Mouse (Mus musculus) pancreas, adult 10 weeks (tissue): ENCODE data around the gene Kpna2. TPM values are rescaled to one million over a fixed set of nuclear protein-coding genes. Genes with fewer than 3 reads are reported as not detected.

Source experiments
- polyA plus RNA-seq: library from polyadenylated mRNA; stranded (reverse); fragments of 350-450 nt; fragmentation: Illumina TruSeq; extraction: RNeasy Lipid Tissue Mini Kit (QIAGEN cat#74804); gene quantifications from one replicate; pipeline ENCODE4 v1.2.3, GENCODE M21; 2015; ENCODE audit warnings: low read depth, low replicate concordance; ENCODE audit not compliant: insufficient read depth

Gene Kpna2
- 6.5 TPM for polyA plus RNA-seq

GRCm38 (mm10) chr11:106999151-106999948, at the start of gene Kpna2:
Gene Kpna2, minus strand, starts transcription at chr11:106999541.

DNA sequence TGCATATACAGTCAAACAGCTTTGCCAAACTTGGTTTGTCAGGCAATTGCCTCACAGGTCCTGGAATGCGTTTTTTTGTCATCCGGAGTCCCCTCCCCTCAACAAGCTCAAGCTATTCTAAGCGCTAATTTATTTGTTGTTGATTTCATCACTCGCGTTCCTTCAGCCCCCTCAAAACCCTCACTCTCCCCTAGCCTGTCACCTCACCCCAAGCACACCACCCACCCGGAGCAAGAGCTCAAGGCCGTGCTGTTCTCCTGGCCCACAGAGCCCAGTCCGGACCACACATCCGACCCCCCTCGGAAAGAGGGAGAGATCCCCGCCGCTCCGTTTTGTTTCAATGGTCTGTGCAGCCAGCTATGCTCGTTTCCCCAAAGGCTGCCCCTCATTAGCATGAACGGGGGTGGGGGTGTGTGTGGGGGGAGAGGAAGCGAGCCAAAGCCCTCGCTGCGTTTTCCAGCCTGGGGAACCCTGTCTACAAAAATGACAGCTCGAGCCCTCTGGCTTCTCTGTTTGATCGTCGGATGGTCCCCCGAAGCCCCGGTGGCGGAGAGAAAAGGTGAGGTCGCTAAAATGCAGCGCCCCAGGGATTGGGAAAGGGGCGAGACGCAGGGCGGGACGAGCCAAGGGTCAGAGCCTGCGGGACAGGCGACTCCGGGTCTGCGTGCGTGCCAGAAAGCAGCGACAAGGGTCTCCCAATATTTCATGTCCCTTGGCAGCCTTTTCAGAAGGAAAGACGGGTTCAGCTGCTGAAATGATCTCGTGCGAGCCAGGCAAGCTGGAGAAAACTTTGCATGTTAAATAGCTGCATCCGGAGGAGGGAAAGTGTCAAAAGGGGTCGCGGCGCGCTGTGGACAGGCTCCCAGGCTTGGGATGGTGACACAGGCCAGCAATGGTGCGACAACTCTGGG, 26.3 kb upstream of the Kpna2 start, which contains the start of gene 1810010H24Rik:
Gene 1810010H24Rik, plus strand, starts transcription at position 271 of the 911 bp plus-strand sequence.

Other genes starting within 250 kb of the Kpna2 start
- 80.2 TPM for gene Pecam1, start 248.9 kb downstream of the Kpna2 start, polyA plus RNA-seq
- gene Milr1, start 248.3 kb downstream of the Kpna2 start, polyA plus RNA-seq, result not detected
- gene Polg2, start 220.0 kb downstream of the Kpna2 start, polyA plus RNA-seq, result 1.7 TPM
- gene Ddx5, start 210.4 kb downstream of the Kpna2 start, polyA plus RNA-seq, result 194 TPM
- gene Cep95, start 210.3 kb downstream of the Kpna2 start, polyA plus RNA-seq, result 6.5 TPM
- gene Smurf2, start 78.8 kb downstream of the Kpna2 start, polyA plus RNA-seq, result 6.0 TPM
- 1.6 TPM for gene 1810010H24Rik, start 26.1 kb upstream of the Kpna2 start, polyA plus RNA-seq
- 11.3 TPM for gene Bptf, start 132.6 kb upstream of the Kpna2 start, polyA plus RNA-seq
- 5.9 TPM for gene Nol11, start 189.8 kb upstream of the Kpna2 start, polyA plus RNA-seq